Mouse (Mus musculus): ENCODE measurements at regions not wholly inside any gene's neighbourhood (a gene's known extent, or its start where the extent isn't known, plus 50 kb on each side); places are given as distances from the start of the nearest gene placed in this dataset.
A peak's percentile ranks its signal among the peaks of the same experiment; 100 is the strongest.

DNA sequence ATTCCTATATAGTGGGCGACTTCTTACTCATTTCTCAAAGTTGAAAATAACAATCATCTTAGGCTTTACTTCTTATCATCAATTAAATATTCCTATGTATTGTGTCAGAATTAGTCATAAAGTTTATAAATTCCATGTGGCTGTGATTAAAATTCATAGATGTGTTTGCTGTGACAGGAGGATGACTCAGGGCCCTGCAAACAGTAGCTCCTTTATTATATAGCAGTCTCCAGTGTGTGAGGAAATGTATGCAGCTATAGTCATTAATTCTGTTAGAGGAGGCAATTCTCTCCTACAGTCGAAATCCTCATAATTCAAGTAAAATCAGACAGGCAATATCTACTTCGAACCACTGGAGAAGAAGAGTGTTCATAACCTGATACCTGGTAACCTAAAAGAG lies 121.7 kb upstream of the Ahr start:
- H3K9ac ChIP-seq (ENCODE audit: insufficient read depth, low read depth, low read length, poor library complexity, severe bottlenecking), result no peak overlapping the region
- no peak overlapping the region for H3K27ac ChIP-seq (ENCODE audit: insufficient read depth, low read depth, low read length, poor library complexity, severe bottlenecking)
- H3K9me3 ChIP-seq (ENCODE audit: control insufficient read depth, insufficient read depth, low read depth, low read length), result no peaks in the 10 kb centered on the region
- no peak for DNase-seq (ENCODE audit: low read depth, low spot score)
- in situ Hi-C loops (cut with MboI; ENCODE audit: low sequenced_read_pairs in 2 of 2, unreplicated experiment in 2 of 2), result no loop called here
- H3K4me1 ChIP-seq (ENCODE audit: control insufficient read depth in 2 of 2, insufficient read depth in 2 of 2, low read length in 2 of 2, poor library complexity in 1 of 2), result no peaks in the 10 kb centered on the region
- TF ChIP-seq ZNF384 (IDR thresholded peaks at IDR 0.05; ENCODE audit: low read depth, low read length) (no peak), ZC3H11A (IDR thresholded peaks at IDR 0.05; ENCODE audit: borderline replicate concordance, low read depth, low read length) (no peak), MAFK (IDR thresholded peaks at IDR 0.05; ENCODE audit: insufficient read depth, low read depth, low read length) (no peak), HCFC1 (IDR thresholded peaks at IDR 0.05; ENCODE audit: borderline replicate concordance, insufficient read depth, low read length) (no peak), CHD2 (IDR thresholded peaks at IDR 0.05; ENCODE audit: low read depth, low read length) (no peak)
- no peak overlapping the region for H3K4me3 ChIP-seq (ENCODE audit: insufficient read depth in 1 of 2, low read depth in 1 of 2, low read length in 2 of 2, poor library complexity in 1 of 2, severe bottlenecking in 1 of 2)
- no peaks in the 10 kb centered on the region for H3K36me3 ChIP-seq (ENCODE audit: control insufficient read depth, insufficient read depth, low read length, poor library complexity, severe bottlenecking)

DNA sequence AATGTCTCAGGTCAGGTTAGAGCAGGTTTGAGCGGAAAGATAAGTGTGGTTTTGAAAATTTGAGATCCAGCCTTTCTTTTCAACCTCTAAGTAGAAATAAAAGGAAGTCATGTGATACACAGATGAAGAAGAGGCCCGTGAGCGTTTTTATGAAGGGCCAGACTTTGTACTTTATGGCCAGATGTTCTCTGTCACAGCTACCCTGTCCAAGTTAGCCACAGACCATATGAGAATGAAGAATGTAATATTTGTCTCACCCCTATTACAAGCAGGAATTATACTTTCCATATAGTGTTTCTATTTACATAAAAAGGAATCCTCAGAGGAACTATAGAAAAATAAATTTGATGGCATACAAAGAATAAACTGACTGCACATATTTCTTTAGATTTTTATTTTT lies 114.9 kb upstream of the Ahr start:
- in situ Hi-C loops (cut with MboI; ENCODE audit: low sequenced_read_pairs in 2 of 2, unreplicated experiment in 2 of 2), result no loop called here
- H3K9ac ChIP-seq (ENCODE audit: insufficient read depth, low read depth, low read length, poor library complexity, severe bottlenecking), result no peak overlapping the region
- no peak overlapping the region for H3K27ac ChIP-seq (ENCODE audit: insufficient read depth, low read depth, low read length, poor library complexity, severe bottlenecking)
- H3K4me1 ChIP-seq (ENCODE audit: control insufficient read depth in 2 of 2, insufficient read depth in 2 of 2, low read length in 2 of 2, poor library complexity in 1 of 2), result no peaks in the 10 kb centered on the region
- no peaks in the 10 kb centered on the region for H3K9me3 ChIP-seq (ENCODE audit: control insufficient read depth, insufficient read depth, low read depth, low read length)
- DNase-seq (ENCODE audit: low read depth, low spot score), result no peak
- TF ChIP-seq MAFK (IDR thresholded peaks at IDR 0.05; ENCODE audit: insufficient read depth, low read depth, low read length) (no peak), CHD2 (IDR thresholded peaks at IDR 0.05; ENCODE audit: low read depth, low read length) (no peak), ZC3H11A (IDR thresholded peaks at IDR 0.05; ENCODE audit: borderline replicate concordance, low read depth, low read length) (no peak), ZNF384 (IDR thresholded peaks at IDR 0.05; ENCODE audit: low read depth, low read length) (no peak), HCFC1 (IDR thresholded peaks at IDR 0.05; ENCODE audit: borderline replicate concordance, insufficient read depth, low read length) (no peak)
- H3K36me3 ChIP-seq (ENCODE audit: control insufficient read depth, insufficient read depth, low read length, poor library complexity, severe bottlenecking), result no peaks in the 10 kb centered on the region
- no peak overlapping the region for H3K4me3 ChIP-seq (ENCODE audit: insufficient read depth in 1 of 2, low read depth in 1 of 2, low read length in 2 of 2, poor library complexity in 1 of 2, severe bottlenecking in 1 of 2)

DNA sequence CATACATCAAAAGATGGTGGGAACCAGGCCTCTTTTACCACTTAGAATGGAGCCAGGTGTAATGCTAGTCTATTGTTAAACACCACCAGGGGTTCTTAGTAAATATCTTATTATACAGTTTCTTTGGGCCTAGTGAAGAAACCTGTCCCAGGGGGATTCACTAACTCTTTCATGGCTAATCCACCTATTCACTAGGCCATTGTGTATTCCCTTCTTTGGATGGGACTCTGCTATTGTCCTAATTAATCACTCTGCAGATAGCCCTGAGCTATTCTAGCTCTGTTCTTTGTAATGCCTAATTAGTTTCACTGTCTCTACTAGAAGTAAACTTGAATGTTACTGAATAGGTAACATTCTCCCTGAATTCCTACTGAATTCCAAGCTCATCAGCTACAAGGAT lies 107.6 kb upstream of the Ahr start:
- Histone ChIP-seq H3K4me1 (ENCODE audit: control insufficient read depth in 2 of 2, insufficient read depth in 2 of 2, low read length in 2 of 2, poor library complexity in 1 of 2) (peaks cover 8 to 11% of the 10 kb centered on the region in 2 experiments), H3K4me3 (ENCODE audit: insufficient read depth in 1 of 2, low read depth in 1 of 2, low read length in 2 of 2, poor library complexity in 1 of 2, severe bottlenecking in 1 of 2) (no peak overlapping the region), H3K9me3 (ENCODE audit: control insufficient read depth, insufficient read depth, low read depth, low read length) (no peaks in the 10 kb centered on the region), H3K27ac (ENCODE audit: insufficient read depth, low read depth, low read length, poor library complexity, severe bottlenecking) (no peak overlapping the region; the same call in 1 of the 2 replicates), H3K36me3 (ENCODE audit: control insufficient read depth, insufficient read depth, low read length, poor library complexity, severe bottlenecking) (no peaks in the 10 kb centered on the region), H3K9ac (ENCODE audit: insufficient read depth, low read depth, low read length, poor library complexity, severe bottlenecking) (no peak overlapping the region)
- TF ChIP-seq CHD2 (IDR thresholded peaks at IDR 0.05; ENCODE audit: low read depth, low read length) (peak; percentile 82), HCFC1 (IDR thresholded peaks at IDR 0.05; ENCODE audit: borderline replicate concordance, insufficient read depth, low read length) (no peak), ZNF384 (IDR thresholded peaks at IDR 0.05; ENCODE audit: low read depth, low read length) (no peak)
- peak; percentile 90 for DNase-seq (ENCODE audit: low read depth, low spot score)
- in situ Hi-C loops (cut with MboI; ENCODE audit: low sequenced_read_pairs in 2 of 2, unreplicated experiment in 2 of 2), result no loop called here

DNA sequence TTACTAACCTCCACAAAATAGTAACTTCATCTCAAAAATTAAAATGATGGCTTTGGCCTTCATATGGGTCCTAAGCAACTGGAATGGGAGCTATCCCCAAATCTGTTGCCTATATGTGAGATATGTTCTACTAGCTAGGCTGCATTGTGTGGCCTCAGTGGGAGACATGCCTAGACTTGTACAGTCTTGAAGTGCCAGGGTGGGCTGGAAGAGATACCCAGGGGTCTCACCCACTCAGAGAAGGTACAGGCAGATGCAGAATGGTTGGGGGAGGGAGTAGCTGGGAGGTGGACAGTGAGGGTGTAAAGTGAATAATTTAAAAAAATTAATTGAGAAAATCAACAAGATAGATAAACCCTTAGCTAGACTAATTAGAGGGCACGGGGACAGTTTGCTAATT lies 106.9 kb upstream of the Ahr start:
- DNase-seq (ENCODE audit: low read depth, low spot score), result peak; percentile 26
- TF ChIP-seq CHD2 (IDR thresholded peaks at IDR 0.05; ENCODE audit: low read depth, low read length) (no peak), HCFC1 (IDR thresholded peaks at IDR 0.05; ENCODE audit: borderline replicate concordance, insufficient read depth, low read length) (no peak), MAFK (IDR thresholded peaks at IDR 0.05; ENCODE audit: insufficient read depth, low read depth, low read length) (no peak), ZNF384 (IDR thresholded peaks at IDR 0.05; ENCODE audit: low read depth, low read length) (no peak), ZC3H11A (IDR thresholded peaks at IDR 0.05; ENCODE audit: borderline replicate concordance, low read depth, low read length) (no peak)
- Histone ChIP-seq H3K4me3 (ENCODE audit: insufficient read depth in 1 of 2, low read depth in 1 of 2, low read length in 2 of 2, poor library complexity in 1 of 2, severe bottlenecking in 1 of 2) (no peak overlapping the region), H3K9me3 (ENCODE audit: control insufficient read depth, insufficient read depth, low read depth, low read length) (no peaks in the 10 kb centered on the region), H3K36me3 (ENCODE audit: control insufficient read depth, insufficient read depth, low read length, poor library complexity, severe bottlenecking) (no peaks in the 10 kb centered on the region), H3K27ac (ENCODE audit: insufficient read depth, low read depth, low read length, poor library complexity, severe bottlenecking) (peak overlapping the region; percentile 96), H3K4me1 (ENCODE audit: control insufficient read depth in 2 of 2, insufficient read depth in 2 of 2, low read length in 2 of 2, poor library complexity in 1 of 2) (peaks cover 8 to 11% of the 10 kb centered on the region in 2 experiments), H3K9ac (ENCODE audit: insufficient read depth, low read depth, low read length, poor library complexity, severe bottlenecking) (no peak overlapping the region; the same call in 1 of the 2 replicates)
- in situ Hi-C loops (cut with MboI; ENCODE audit: low sequenced_read_pairs in 2 of 2, unreplicated experiment in 2 of 2), result no loop called here

DNA sequence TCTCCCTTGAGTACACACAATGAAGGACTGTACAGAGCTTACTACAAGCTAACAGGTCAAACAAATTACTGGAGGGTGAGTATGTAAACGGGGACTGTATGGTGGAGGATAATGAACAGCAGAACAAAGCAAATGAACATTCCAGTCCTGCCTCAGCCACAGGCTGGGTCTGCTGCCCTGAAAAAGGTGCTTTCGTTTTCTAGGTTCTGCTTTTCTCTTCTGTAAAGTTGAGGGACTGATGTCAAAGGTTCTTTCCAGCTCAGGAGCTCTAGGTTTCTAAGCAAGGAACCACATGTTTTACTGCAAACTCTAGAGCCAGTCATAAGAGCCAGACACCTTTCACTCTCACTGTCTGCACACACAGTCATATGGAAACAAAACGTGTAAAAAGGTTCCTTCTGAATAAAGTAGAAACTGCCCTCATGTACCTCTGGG lies 106.1 kb upstream of the Ahr start:
- TF ChIP-seq ZC3H11A (IDR thresholded peaks at IDR 0.05; ENCODE audit: borderline replicate concordance, low read depth, low read length), result no peak
- H3K9me3 ChIP-seq (ENCODE audit: control insufficient read depth, insufficient read depth, low read depth, low read length), result no peaks in the 10 kb centered on the region
- no peak overlapping the region for H3K9ac ChIP-seq (ENCODE audit: insufficient read depth, low read depth, low read length, poor library complexity, severe bottlenecking)
- peak; percentile 4 for DNase-seq (ENCODE audit: low read depth, low spot score)
- H3K4me3 ChIP-seq (ENCODE audit: insufficient read depth in 1 of 2, low read depth in 1 of 2, low read length in 2 of 2, poor library complexity in 1 of 2, severe bottlenecking in 1 of 2), result no peak overlapping the region
- H3K36me3 ChIP-seq (ENCODE audit: control insufficient read depth, insufficient read depth, low read length, poor library complexity, severe bottlenecking), result no peaks in the 10 kb centered on the region
- peaks cover 8 to 11% of the 10 kb centered on the region in 2 experiments for H3K4me1 ChIP-seq (ENCODE audit: control insufficient read depth in 2 of 2, insufficient read depth in 2 of 2, low read length in 2 of 2, poor library complexity in 1 of 2)
- H3K27ac ChIP-seq (ENCODE audit: insufficient read depth, low read depth, low read length, poor library complexity, severe bottlenecking), result no peak overlapping the region; the same call in 1 of the 2 replicates
- in situ Hi-C loops (cut with MboI; ENCODE audit: low sequenced_read_pairs in 2 of 2, unreplicated experiment in 2 of 2), result no loop called here

Measured in ES-E14 (cell line).